Mouse (Mus musculus) erythroblast, adult 5-6 weeks (primary cell): ENCODE data around the gene Zmiz1. TPM values are rescaled to one million over a fixed set of nuclear protein-coding genes. Genes with fewer than 3 reads are reported as not detected.
A peak's percentile ranks its signal among the peaks of the same experiment; 100 is the strongest.

Source experiments
- ATAC-seq: replicated peaks from 2 replicates; pipeline ENCODE4 v1.8.0; 2016; ENCODE audit warnings: moderate number of reproducible peaks, mild to moderate bottlenecking, moderate TSS enrichment, inconsistent platforms; ENCODE audit not compliant: poor library complexity, low FRiP score, severe bottlenecking
- total RNA-seq, 2 experiments: library from RNA; stranded (forward) in 1 of 2; stranded (reverse) in 1 of 2; fragments of 150-400 nt in 1 of 2; fragments of 200-764, 138-1000 nt in 1 of 2; gene quantifications; 2 replicates each; pipeline versions ENCODE4 v1.2.3 to v1.2.4; 2015 to 2017; ENCODE audit warnings: low replicate concordance in 2 of 2

Gene Zmiz1
- total RNA-seq, 2 experiments from 2014 or later: 12.3 to 20.6 TPM

DNA sequence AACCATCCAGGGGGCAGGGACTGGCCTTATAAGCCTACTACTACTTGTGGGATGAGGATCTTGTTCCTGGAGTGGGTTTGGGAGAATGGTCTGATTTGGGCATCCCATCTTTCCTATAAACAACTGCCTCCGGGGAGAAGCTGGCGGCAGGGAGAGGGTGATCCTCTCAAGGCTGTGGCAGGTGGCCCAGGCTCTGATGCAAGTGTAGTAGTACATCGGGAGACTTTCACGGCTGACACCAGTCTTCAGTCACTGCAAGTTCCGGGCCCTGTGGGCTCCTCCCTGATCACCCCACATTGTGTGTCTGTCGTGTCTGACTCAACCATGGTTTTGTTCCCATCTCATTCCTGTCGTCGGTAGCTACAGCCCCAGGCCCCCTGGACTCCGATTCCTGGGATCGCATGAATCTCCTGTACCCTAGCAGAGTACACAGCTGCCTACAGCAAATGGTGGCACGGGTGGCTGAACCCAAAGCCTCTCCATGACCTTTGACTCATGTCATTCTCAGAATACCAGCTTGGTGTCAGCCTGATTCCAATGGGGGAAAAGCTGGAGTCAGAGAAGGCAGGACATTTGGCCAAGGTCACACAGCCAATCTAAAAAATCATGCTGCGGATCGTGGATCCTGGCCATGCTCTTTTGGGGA, 49.2 kb downstream of the Zmiz1 start:
- ATAC-seq: no peak

DNA sequence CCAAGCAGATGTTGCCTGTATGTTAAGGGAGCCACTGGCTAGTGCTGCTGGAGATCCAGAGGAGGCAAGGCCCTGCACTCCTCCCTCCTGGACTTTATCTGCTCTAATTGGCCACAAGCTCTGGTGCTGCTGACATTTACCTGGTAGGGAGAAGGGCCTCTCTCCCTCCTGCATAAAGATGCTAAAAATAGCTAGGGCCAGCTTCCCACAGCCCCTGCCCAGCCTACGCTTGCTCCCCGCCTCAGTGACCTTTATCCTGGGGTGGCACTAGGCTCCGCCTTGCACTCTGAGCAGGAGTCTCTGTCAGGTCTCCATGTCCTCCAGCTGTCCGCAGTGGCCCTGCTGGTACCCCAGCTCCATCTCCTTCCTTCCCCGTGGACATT, 49.8 kb downstream of the Zmiz1 start:
- ATAC-seq: no peak

DNA sequence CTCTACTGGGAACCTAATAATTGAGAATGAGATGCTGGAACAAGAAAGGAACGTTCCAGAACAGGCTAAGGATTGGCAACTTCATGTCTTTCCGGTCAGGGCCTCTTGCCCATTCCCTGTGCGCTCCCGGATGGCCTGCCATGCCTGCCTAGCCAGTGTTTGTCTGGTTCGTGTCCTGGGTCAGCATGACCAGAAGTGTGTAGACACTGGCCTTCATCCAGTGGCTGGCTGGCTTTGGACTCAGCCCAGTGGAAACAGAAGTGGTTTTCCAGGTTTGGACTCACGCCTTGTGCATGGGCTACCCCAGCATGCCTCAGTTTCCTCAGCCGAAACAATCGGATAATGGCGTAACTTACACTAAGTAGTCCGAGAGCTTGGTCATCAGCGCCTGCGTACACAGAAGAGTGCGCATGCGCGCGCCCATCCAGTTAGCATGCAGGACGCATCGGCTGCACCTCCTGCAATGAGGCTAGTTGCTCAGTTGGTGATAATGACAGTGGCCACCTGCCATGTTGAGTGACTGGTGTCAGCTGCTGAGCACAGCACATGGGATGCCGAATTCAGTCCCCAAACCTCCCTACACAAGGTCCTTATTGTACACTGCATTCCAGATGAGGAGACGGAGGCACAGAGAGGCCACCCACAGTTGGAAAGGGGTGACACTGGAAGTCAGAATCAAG, 50.6 kb downstream of the Zmiz1 start:
- no peak for ATAC-seq

DNA sequence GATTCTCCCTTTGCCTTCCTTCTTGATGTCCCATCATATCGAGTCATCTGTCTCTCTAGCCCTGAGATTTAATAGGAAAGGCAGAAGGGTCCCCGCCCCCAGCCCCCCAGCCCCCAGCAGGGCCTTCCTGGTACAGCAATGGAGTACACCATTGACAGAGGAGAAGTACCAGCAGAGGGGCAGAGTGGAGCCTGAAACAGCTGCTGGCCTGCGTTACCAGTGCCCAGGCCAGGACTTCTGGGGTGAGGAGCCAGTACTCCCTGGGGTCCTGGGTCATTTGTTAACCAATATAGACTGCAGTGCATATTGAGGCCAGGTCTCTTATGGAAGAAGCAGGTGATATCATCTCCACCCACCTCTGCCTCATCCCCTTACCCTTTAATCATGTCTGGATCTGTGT, 51.4 kb downstream of the Zmiz1 start:
- ATAC-seq: no peak

DNA sequence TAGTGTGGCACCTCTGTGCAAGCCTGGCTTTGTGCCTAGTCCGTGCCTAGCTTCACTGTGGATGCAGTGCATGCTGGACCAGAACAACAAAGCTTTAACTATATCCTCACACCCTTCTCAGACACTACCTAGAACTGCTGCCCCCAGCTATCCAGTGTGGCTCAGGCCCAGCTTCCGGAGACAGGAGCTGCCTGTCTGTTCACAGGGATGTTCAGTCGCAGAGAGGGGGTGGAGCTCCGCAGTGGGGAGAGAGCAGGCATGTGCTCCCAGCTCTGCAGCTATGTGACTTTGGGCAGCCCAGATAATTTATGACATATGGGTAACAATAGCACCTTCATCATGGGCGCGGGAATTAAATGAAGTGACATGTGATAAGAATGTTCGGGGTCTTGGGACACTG, 52.0 kb downstream of the Zmiz1 start:
- ATAC-seq: no peak

DNA sequence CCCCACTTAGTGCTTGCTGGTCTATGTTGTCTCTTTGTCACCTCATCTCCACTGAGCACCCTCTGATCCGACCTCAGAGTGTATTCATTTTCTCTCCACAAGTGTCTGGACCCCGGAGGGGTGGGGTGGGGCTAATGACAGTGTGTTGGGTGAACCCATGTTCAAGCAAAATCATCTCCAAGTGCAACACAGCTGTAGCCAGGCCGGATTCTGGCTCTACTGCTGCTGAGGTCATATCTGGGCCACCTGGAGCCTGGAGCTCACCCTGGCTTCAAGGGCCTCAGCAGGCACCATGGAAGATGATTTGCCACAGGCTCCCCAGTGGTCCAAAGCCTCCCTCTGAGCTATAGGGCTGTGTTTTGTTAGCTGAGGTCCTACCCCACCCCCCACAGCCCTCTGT, 52.6 kb downstream of the Zmiz1 start:
- no peak for ATAC-seq

DNA sequence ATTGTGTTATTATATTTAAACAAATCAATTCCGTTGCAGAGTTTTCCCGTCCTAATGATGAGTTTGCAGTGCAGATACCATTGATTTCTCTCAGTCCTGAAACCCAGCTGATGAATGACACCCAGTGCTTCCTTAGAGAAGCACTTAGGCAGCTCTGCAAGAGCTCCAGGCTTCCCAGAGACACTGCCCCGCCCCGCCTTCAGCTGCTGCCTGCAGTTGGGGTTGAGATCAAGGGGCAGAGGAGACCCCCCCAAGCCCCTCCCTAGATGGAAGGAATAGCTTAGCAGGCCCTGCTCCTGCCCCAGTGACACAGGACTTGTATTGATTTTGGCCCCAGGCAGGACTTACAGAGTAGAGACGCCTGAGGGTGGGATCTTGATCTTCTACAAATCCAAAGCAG, 53.0 kb downstream of the Zmiz1 start:
- no peak for ATAC-seq

DNA sequence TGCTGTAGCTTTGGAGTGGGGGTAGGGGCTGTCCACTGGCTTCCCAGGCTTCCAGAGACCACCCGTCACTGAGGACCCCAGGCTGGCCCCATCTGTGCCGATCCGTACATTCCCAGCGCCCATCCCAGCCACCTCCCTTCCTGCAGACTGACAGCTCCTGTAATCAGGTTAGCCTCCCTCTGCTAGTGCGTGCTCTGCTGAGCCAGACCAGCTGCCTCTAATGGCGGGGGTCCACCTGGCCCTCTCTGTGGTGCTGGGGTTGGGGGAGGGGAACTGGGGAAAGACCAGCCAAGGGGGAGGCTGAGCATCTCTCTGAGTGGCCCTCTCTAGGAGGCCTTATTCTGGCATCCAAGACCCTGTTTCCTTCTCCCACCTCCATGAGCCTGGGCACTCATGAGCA, 53.8 kb downstream of the Zmiz1 start:
- no peak for ATAC-seq

DNA sequence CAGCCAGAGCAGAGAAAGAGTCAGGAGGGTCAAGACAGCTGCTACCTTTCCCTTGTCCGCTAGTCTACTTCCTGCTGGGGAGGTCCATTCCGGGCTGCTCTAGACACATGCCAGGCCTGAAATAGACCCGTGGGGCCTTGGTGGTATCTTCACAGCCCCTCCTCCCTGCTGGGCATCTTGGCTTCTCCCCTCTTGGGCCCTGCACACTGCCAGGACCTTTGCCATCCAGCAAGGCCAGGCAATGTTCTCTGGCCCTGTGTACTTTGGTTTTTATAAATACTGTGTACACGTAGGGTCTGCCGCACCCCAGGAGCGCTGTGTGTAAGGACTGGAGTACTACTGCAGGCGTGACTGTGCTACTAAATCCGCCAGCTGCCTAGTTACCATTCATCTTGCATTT, 54.5 kb downstream of the Zmiz1 start:
- no peak for ATAC-seq

DNA sequence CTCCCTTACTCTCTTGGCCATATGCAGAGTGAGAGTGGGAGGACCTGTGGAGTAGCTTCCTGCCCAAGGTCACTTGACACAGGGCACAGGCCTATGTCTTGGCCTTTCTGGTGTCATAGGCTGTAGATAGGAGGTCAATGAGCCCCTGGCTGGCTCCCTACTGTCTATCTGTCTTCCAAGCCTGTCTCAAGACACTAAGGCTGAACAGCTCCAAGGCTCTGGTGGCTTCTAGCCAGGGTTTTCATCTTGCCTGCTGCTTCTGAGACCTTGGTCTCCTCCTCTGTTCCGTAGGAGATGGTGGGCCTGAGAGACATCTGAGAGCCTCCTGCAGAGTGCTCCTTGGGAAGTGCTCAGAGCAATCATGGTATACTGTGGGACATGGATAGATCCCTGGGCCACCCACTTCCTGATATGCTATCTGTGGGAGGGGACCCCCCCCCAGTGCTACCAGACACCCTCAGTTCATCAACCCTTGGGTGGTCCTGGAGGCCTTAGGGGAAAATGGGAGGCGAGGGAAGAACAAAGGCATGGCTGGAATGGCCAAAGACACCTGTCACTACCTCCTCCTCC, 56.0 kb downstream of the Zmiz1 start:
- ATAC-seq: no peak

DNA sequence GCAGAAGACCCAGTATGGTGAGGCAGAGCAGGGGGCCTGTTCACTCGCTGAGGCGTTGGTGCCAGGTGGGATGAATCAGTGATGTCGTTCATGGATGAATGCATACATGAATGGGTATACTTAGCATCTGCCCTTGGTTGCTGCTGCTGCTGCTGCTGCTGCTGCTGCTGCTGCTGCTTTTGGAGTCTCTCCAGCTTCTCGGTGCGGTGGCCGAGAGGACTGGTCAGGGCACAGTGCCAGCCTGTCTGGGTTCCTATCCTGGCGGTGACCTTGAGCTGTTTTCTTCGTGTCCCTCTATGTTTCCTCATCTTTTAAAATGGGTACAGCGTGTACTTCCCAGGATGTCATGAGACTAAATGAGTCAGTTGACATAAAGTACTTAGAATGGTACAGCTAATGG, 56.9 kb downstream of the Zmiz1 start:
- ATAC-seq: no peak

DNA sequence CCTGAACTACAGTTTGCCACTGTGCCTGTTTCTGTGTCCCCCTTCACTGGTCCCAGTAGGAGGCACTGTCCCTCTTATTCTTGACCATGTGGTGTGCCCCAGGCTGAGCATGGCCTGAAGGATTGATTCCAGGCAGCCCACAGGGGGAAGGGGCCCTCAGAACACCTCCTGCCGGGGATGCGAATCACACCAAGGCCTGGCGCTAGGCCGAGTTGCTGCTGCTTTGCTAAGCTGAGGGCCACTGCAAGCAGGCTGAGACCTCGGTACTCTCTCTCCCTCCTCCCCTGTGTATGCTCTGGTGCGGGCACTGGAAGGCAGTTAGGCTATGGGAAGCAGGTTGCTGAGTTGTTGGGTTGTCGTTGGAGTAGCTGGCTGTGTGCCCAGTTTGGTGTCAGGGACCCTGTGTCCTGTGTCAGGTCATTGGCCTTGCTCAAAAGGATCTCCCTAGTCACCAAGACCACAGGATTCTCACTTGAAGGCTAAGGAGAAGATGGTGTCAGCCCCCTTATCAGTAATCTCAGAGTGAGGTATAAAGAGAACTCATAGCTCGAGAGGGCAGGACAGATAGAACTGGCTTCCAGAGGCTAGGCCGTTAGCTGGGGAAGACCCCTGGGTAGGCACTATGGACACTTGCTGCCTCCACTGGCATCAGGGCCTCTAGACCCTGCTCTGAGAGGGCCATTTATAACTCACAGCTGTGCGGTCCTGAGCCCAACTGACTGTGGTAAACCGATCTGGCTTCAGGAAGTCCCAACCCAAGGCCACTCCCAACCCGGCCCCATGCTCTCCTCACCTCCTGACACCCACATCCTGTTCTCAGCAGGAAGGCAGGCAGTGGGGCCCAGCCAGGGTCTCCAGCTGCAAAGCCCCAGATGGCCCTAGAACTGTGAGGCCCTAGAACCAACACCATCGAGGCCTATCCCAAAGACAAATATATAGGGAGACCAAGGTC, 57.9 kb downstream of the Zmiz1 start:
- ATAC-seq: no peak

DNA sequence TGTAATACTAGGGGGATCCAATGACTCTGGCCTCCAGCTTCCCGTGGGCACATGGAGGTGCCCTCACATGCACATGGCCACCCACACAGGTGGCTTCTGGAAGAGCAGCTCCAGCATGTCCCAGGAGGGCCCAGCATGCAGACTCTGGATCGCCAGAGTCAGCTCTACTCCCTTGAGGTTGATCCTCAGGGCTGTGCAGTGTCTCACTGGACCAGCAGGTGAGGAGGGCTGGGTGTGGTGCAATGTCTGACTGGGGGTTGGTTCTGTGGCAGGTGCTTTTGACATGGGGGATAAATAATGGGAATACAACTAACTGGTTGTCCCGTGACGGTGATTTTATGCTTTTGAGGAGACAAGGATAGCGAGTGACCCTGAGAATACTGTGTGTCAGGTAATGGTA, 59.7 kb downstream of the Zmiz1 start:
- ATAC-seq: no peak

DNA sequence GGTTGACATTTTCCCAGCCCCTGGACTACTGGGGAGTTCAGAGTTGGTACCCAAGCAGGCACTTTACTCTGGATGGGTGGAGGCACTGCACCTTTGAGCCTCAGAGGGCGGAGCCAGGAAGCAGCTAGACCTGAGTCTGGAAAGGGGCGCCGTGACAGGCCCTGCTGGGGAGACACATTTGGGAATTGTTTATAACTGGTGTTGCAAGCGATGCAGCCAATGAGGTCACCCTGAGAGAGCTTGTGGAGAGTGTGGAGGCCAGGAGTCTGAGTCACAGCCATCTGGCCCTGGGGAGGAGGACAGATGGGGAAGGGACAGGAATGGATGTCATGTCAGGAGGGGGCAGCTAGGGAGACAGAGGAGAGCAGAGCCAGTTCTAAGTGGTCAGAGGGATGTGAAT, 60.7 kb downstream of the Zmiz1 start:
- no peak for ATAC-seq

DNA sequence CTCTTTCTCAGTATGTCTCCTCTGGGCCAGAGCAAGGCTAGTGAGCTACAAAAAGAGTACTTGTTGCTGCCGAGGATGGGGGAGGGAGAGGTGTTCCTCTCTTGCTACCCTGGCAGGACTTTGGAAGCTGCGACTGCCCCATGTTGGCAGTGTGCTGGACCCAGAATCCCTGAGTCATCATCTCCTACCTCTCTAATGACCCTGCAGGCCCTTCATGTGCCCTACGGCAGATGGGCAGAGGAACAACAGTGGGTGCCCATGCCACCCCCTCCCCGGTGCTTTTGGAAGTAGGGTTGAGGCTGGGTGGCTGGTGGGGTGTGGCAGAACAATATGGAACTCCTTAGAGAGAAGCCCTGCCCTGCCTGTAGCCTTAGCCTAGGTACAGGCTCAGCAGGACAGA, 61.6 kb downstream of the Zmiz1 start:
- 0 out of 2 replicates have a peak, but pooled peaks have one; percentile 41 for ATAC-seq

DNA sequence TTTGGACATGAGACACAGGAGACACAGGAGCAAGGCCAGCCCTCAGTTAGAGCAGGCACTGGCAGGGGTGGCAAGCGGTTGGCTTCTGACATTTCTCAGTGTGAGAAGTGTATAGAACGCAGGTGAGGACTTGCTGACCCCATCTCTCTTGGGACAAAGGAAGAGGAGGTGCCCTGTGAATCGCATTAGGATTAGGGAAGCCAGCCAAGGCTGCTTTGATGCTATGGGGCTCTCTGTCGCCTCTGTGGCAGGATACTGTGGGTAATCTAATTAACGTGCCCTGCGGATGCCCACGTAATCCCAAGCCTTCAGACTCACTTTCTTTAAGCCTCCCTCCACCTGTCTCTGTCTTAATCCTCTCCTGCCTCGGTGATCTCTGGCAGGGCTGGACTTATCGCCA, 62.0 kb downstream of the Zmiz1 start:
- no peak for ATAC-seq

DNA sequence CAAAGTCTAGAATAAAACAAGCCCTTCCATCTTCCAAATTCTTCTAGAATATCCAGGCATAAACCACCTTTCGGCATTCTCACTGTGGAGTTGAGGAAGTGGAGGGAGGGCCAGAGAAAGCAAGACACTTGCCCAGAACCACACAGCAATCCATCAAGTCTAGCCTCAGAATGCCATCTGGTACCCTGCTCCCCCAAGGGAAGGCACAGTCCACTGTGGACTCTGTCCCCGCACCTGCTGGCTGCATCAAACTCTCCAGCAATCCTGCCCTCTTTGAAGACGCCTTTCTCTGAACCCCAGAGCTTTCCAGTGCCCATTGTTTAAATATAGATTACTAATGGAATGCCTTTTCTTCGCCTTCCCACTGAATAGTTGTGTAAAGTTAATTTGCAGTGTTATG, 62.5 kb downstream of the Zmiz1 start:
- no peak for ATAC-seq

DNA sequence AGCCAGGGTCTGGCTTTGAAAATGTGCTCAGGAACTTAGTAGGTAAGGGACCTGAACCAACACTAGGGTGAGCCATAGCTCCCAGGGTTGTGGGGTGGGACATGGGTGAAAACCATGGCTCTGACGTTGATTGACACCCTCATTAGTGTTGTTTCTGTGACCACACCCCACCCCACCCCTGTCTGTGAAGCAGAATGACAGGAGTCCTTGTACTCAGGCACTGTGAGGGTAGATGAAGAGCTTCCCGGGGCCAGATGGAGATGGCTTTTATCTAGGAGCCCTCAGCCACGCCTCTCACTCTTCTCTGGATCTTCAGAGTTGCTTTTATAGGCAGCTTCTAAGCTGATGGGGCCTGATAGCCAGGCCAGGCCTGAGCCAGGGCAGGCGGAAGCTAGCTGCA, 63.4 kb downstream of the Zmiz1 start:
- peak; percentile 47 for ATAC-seq

DNA sequence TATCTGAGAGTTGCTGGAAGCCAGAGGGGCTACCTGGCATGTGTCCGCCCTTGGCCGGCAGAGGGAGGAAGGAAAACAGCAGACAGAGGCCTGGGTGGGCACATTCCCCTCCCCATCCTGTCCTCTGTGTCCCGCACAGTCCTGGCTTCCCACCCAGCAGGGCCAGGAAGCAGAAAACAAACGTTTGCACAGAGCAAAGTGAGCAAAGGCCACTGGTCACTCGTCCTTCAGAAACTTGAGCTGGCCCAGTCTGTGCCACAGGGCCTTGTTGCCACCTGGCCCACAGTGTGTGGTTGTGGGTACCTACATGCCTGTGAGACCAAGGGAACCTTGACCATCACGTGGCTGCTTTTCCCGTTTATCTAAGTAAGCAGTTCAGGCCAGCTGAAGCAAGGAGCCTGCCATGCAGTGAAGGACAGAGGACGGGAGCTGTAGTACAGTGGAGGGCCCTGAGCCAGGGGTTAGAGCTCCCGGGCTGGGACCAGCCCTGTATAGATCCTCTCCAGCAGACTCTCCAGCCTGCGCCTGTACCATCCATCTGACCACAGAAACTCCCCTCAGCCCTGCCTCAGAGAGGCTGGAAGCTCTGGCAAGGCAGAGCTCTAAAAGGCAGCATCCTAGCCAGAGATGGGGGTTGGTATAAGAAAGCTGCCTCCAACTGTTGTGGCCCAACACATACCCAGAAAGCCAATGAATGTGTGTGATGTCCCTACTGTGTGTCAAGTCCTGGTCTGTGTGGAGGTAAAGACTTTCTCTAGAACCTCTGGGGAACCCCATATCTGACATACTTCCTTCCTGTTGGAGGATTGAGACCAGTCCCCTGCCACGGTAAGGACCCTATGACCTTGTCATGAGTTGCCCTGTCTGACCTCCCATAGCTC, 64.5 kb downstream of the Zmiz1 start:
- 0 out of 2 replicates have a peak, but pooled peaks have one; percentile 5 for ATAC-seq

DNA sequence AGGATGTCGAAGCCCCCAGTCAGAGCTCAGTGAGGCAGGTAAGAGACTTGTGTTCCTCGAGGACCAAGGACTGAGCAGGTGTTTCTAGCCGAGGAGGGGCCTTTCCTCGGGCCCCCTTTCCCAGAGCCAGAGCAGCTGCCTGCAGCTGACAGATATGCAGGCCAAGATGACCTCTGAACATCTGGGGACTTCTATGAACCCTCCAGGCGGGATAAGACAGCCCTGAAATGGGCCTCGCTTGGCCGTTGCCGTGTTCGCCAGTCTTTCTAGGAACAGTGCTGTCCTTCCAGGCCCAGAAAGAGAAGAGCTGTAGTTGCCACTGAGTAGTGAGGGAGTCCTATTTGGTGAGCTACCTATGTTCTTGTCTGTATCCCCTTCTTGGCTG, 65.1 kb downstream of the Zmiz1 start:
- no peak for ATAC-seq
